Comparison of ENCODE assay signal across 16 mouse cellular contexts in genomic region chr16:52439600-52439999, GRCm38 (mm10).
"Had no signal": no experiment of that assay in that cellular context is flagged by ENCODE, and none has a peak within 500 bp of the region (broad histone marks: within the 10 kb centered on the region; RNA-seq: fewer than 3 reads in every experiment).

No protein-coding gene starts in this region.

- DNase-seq: kidney, adult 11 months; kidney, adult 9 months; kidney, postnatal 10 days; kidney, postnatal 4 days; lung, adult 2 months; lung, postnatal 14 days; right cerebral cortex, postnatal 14 days; thymus, adult 2 months; thymus, postnatal 25 days had no signal

- H3K36me3 ChIP-seq: limb, embryonic 12.5 days had no signal

- H3K4me2 ChIP-seq: limb, embryonic 12.5 days; midbrain, embryonic 11.5 days had no signal

- H3K4me3 ChIP-seq: layer of hippocampus, adult 2 months; limb, embryonic 12.5 days; megakaryocyte, embryonic 14.5 days had no signal

- ATAC-seq: midbrain, embryonic 16.5 days had no signal

- H3K27me3 ChIP-seq: limb, embryonic 12.5 days; megakaryocyte, embryonic 14.5 days had no signal

- H3K9ac ChIP-seq: limb, embryonic 12.5 days; liver, embryonic 14.5 days had no signal

- H3K27ac ChIP-seq: layer of hippocampus, adult 2 months; limb, embryonic 12.5 days; liver, embryonic 14.5 days; macrophage had no signal

- H3K4me1 ChIP-seq: megakaryocyte, embryonic 14.5 days had no signal

- H3K9me3 ChIP-seq: limb, embryonic 12.5 days; megakaryocyte, embryonic 14.5 days had no signal
